Mouse (Mus musculus): ENCODE measurements around the gene H1fnt.

H1fnt gene

GRCm38 (mm10) chr15:98257193-98257592 lies at the start of gene H1fnt:
Gene H1fnt (minus strand): TSS chr15:98257293.
- in situ Hi-C loops (cut with MboI; ENCODE audit: unreplicated experiment in 2 of 2), result no loop called here

DNA sequence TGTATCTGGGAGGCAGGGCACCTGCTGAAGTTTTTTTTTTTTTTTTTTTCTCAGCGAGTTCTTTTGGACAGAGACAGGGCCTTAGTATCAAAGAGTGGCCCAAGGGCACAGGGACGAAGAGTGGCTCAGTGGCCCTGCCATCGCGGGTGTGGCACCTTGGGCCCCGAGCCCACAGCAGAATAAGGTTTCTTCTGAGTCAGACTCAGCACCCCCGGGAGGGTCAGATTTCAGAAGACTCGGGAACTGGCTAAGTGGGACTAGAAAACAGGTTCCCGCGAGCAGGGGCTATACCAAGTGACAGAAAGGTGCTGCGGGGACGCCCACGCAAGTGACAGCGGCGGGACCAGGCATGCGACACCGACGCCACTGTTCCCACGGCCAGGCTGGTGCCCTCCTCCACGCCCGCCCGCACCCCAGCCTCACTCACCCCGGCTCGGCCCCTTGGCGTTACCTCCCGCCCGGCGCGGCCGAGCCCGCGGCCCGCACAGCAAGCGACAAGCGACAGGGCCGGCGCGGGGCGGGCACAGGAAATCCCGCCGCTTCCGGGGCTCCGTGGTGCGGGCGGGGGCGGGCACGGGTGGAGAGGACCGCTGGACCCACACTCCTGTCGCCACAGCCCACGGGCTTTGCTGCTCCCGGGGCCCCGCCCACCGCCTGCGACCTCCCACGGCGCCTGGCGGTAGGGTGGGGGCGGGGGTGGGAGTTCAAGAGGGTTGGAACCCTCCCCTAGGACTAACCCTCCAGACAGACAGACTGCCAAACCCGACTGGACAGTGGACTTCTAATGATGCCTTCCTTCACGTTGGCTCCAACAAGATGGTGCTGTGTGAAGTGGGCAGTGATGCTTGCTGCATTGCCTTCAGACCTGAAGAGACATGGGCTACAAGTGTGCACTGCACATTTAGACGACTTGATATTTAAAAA lies 38.8 kb upstream of the H1fnt start, which contains the start of gene Zfp641:
Gene Zfp641 (minus strand): TSS at position 534 of the 924 bp plus-strand sequence.
- in situ Hi-C loops (cut with MboI; ENCODE audit: unreplicated experiment in 2 of 2), result no loop called here

- in situ Hi-C loops (cut with MboI; ENCODE audit: unreplicated experiment in 2 of 2), result no loop called here
Measured at GRCm38 (mm10) chr15:98293651-98294050, 36.6 kb upstream of the H1fnt start.

DNA sequence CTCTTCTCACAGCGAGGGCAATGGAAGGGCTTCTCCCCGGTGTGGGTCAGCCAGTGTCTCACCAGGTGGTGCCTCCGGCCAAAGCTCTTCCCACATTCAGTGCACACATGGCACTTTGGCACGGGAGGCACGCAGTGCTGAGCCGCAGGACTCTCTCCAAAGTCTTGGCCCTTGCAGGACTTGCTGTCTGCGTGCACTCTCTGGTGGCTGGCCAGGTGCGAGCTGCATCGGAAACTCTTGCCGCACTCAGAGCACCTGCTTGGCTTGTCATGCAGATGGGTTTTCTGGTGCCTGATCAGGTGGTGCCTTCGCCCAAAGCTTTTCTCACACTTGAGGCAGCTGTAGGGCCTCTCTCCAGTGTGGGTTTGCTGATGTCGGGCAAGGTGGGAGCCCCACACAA lies 31.5 kb upstream of the H1fnt start:
- in situ Hi-C loops (cut with MboI; ENCODE audit: unreplicated experiment in 2 of 2), result no loop called here

- in situ Hi-C loops (cut with MboI; ENCODE audit: unreplicated experiment in 2 of 2), result no loop called here
Measured at GRCm38 (mm10) chr15:98286418-98286817, 29.3 kb upstream of the H1fnt start.

GRCm38 (mm10) chr15:98257776-98258175 lies 683 bp upstream of the H1fnt start:
- in situ Hi-C loops (cut with MboI; ENCODE audit: unreplicated experiment in 2 of 2), result no loop called here

DNA sequence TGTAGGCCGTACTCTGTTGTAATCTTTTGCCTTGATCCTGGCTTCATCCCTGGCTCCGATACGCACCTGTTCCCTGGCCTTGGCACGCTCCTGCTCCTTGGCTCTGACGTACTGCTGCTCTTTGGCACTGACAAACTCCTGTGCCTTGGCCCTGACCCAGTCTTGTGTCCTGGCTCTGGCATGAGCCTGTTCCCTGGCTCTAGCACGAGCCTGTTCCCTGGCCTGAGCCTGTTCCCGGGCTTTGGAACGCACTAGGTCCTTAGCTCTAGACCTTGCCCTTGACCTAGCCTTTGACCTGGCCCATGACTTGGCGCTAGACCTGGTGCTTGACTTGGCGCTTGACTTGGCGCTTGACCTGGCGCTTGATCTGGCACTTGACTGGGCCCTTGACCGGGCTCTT lies 822 bp downstream of the H1fnt start:
- in situ Hi-C loops (cut with MboI; ENCODE audit: unreplicated experiment in 2 of 2), result no loop called here

- in situ Hi-C loops (cut with MboI; ENCODE audit: unreplicated experiment in 2 of 2), result no loop called here
Measured at GRCm38 (mm10) chr15:98235442-98235841, 21.7 kb downstream of the H1fnt start.

DNA sequence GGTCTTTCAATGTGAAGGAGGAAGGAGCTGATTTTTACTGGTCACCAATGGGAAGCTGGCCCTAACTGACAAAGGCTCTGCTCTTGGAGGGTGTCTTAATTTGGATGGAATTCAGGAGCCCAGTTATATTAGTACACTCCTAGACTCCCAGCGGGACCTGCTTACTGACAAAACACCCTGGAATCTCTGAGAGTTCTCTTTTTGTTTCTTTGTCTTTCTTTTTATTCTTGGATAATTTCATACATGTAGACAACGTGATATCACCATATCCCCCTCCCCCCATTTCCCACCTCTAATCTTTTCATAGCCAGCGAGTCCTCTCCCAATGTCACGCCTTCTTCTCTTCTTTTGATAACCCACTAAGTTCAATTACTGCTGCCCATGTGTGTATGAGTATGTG lies 22.7 kb downstream of the H1fnt start, which contains the start of gene Olfr286:
Gene Olfr286 (minus strand): TSS at position 101 of the 400 bp plus-strand sequence.
- in situ Hi-C loops (cut with MboI; ENCODE audit: unreplicated experiment in 2 of 2), result no loop called here

- in situ Hi-C loops (cut with MboI; ENCODE audit: unreplicated experiment in 2 of 2), result no loop called here
Measured at GRCm38 (mm10) chr15:98226096-98226495, 31.0 kb downstream of the H1fnt start.

- in situ Hi-C loops (cut with MboI; ENCODE audit: unreplicated experiment in 2 of 2), result no loop called here
Measured at GRCm38 (mm10) chr15:98225610-98226009, 31.5 kb downstream of the H1fnt start.

DNA sequence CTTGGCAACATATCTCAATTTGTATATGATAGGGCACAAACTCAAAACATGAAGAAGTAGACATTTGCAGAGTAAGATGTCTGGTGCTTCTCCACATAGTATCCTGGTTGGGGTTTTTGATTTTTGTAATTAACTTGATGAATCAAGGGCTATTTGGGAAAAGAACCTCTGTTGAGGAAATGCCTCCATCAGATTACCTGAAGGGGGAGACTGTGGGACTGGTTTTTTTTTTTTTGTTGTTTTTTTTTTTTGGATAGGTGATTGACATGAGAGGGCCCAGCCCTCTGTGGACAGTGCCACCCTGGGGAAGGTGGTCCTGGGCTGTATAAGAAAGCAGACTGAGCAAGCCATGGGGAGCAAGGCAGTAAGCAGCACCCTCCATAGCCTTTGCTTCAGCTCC lies 34.7 kb downstream of the H1fnt start:
- in situ Hi-C loops (cut with MboI; ENCODE audit: unreplicated experiment in 2 of 2), result no loop called here

GRCm38 (mm10) chr15:98220877-98221276 lies 36.2 kb downstream of the H1fnt start, which contains the start of the genes Gm44579 and Olfr287:
Gene Gm44579 (minus strand): TSS chr15:98220977.
Gene Olfr287 (minus strand): TSS chr15:98221056.
- in situ Hi-C loops (cut with MboI; ENCODE audit: unreplicated experiment in 2 of 2), result no loop called here

- in situ Hi-C loops (cut with MboI; ENCODE audit: unreplicated experiment in 2 of 2), result no loop called here
Measured at GRCm38 (mm10) chr15:98214130-98214529, 43.0 kb downstream of the H1fnt start.

- in situ Hi-C loops (cut with MboI; ENCODE audit: unreplicated experiment in 2 of 2), result no loop called here
Measured at GRCm38 (mm10) chr15:98213336-98213870, 43.7 kb downstream of the H1fnt start.

- in situ Hi-C loops (cut with MboI; ENCODE audit: unreplicated experiment in 2 of 2), result no loop called here
Measured at GRCm38 (mm10) chr15:98209676-98210075, 47.4 kb downstream of the H1fnt start.

All from v-Abl transformed pro-B cells (cell line).